12 mouse cellular contexts compared by ENCODE assay signal in genomic region chr2:157202361-157202760, GRCm38 (mm10). TPM values are rescaled to one million over a fixed set of nuclear protein-coding genes. Genes with fewer than 3 reads are reported as not detected.
DNase-seq lines count a peak whose midpoint lies in the region; ATAC-seq lines count a peak whose summit lies in the region.
"Had no signal": no experiment of that assay in that cellular context is flagged by ENCODE, and none has a peak within 500 bp of the region (broad histone marks: within the 10 kb centered on the region; RNA-seq: fewer than 3 reads in every experiment).

No protein-coding gene starts in this region.

- no peaks in the 10 kb centered on the region for H3K27me3 ChIP-seq in heart, embryonic 13.5 days (replicated peaks)
- H3K27me3 ChIP-seq in embryonic facial prominence, embryonic 10.5 days (replicated peaks; ENCODE audit: low read depth, poor library complexity, severe bottlenecking) = no peaks in the 10 kb centered on the region

- ATAC-seq in heart, embryonic 13.5 days (ENCODE audit: extremely low read depth, insufficient number of reproducible peaks, low FRiP score, low TSS enrichment) = no peak
- no peak for ATAC-seq in megakaryocyte progenitor cell, adult 5-6 weeks (replicated peaks; ENCODE audit: poor library complexity)
- ATAC-seq: forebrain, embryonic 14.5 days had no signal

- H3K4me1 ChIP-seq in heart, embryonic 13.5 days = peaks cover 23% of the 10 kb centered on the region
- H3K4me1 ChIP-seq in embryonic facial prominence, embryonic 10.5 days = peaks cover 26% of the 10 kb centered on the region

- no peak for DNase-seq in heart, postnatal 10 days
- peak; percentile 70 for DNase-seq in A20 (ENCODE audit: low read depth, low spot score)
- DNase-seq in embryonic facial prominence, embryonic 10.5 days (ENCODE audit: low spot score) = no peak
- peak; percentile 11 for DNase-seq in retina, embryonic 14.5 days (ENCODE audit: low spot score)
- no peak for DNase-seq in right cerebral cortex, postnatal 10 days (ENCODE audit: low spot score in 2 of 2)
- no peak for DNase-seq in spleen, adult 18-20 months
- DNase-seq: cerebellum, adult 11 months; kidney, postnatal 14 days; left cerebral cortex, postnatal 4 days had no signal

- peaks cover 1% of the 10 kb centered on the region; the same call in 1 of the 2 replicates for H3K9me3 ChIP-seq in heart, embryonic 13.5 days
- peaks cover 6% of the 10 kb centered on the region; the same call in 1 of the 2 replicates for H3K9me3 ChIP-seq in embryonic facial prominence, embryonic 10.5 days

- no peak overlapping the region for H3K4me3 ChIP-seq in heart, embryonic 13.5 days
- peak overlapping the region; percentile 14; the same call in 1 of the 2 replicates for H3K4me3 ChIP-seq in embryonic facial prominence, embryonic 10.5 days

- WGBS in heart, embryonic 13.5 days = 84% methylated on average over 6 of the region's 6 CpGs
- WGBS in embryonic facial prominence, embryonic 10.5 days = 89% methylated on average over 6 of the region's 6 CpGs

- intact Hi-C loops in heart, postnatal 10 days (cut with DNase I) = no loop called here

- H3K27ac ChIP-seq in heart, embryonic 13.5 days (replicated peaks) = no peak overlapping the region
- H3K27ac ChIP-seq in embryonic facial prominence, embryonic 10.5 days (replicated peaks) = no peak overlapping the region

- peaks cover 30% of the 10 kb centered on the region for H3K36me3 ChIP-seq in heart, embryonic 13.5 days
- H3K36me3 ChIP-seq in embryonic facial prominence, embryonic 10.5 days (replicated peaks) = peaks cover 44% of the 10 kb centered on the region

- H3K9ac ChIP-seq in heart, embryonic 13.5 days = 0 out of 2 replicates have a peak overlapping the region, but pooled peaks have one; percentile 90

- no peak overlapping the region for H3K4me2 ChIP-seq in heart, embryonic 13.5 days

RNA-seq across cellular contexts. Expression of gene Rbl1, which starts 2.0 kb away (rescaled TPM):
- 16.4 and 17.0 TPM in 2 replicates for polyA plus RNA-seq in heart, embryonic 13.5 days (2015; fragmentation: Nextera tagmentation; extraction: Ambion mirVana)
- 1 to 10 TPM; 8.7 to 9.2 TPM for total RNA-seq in heart, postnatal 10 days (2021)
- polyA plus RNA-seq in embryonic facial prominence, embryonic 10.5 days (2016; fragmentation: Nextera tagmentation; extraction: Ambion mirVana) = 21.4 and 23.7 TPM in 2 replicates
- 78.8 and 85.2 TPM in 2 replicates for total RNA-seq in megakaryocyte progenitor cell, adult 5-6 weeks (2015)
- total RNA-seq in megakaryocyte progenitor cell, adult 5-6 weeks (2017) = 74.0 and 89.5 TPM in 2 replicates

Comparison
In these comparisons a context has a peak if more than half of its experiments do, and no peak if none do; other contexts are left out.
1. DNase-seq: peak in A20 (single experiment) and retina, embryonic 14.5 days (single experiment); none in heart, postnatal 10 days (0 of 2), embryonic facial prominence, embryonic 10.5 days (single experiment), right cerebral cortex, postnatal 10 days (0 of 2) and spleen, adult 18-20 months (0 of 2).
2. RNA of gene Rbl1, which starts 2.0 kb away (total RNA-seq): 74.0 to 89.5 TPM in megakaryocyte progenitor cell, adult 5-6 weeks; 8.7 to 9.2 TPM in heart, postnatal 10 days; every median in the first group is over 4 times any median in the second.